Mouse (Mus musculus) midbrain, embryonic 13.5 days (tissue): ENCODE results near the gene Mup18. TPM values are rescaled to one million over a fixed set of nuclear protein-coding genes. Genes with fewer than 3 reads are reported as not detected.
"Not testable (repeated sequence)": the region's sequence is repeated elsewhere in the genome, so short reads cannot be mapped to it uniquely, and the experiment has no call there.

ENCODE experiments used
- ATAC-seq: fragments of 200-750 bp; cut with Nextera tagmentation; 2 replicates; pipeline ENCODE4 v1.8.0; 2017; ENCODE audit warnings: mild to moderate bottlenecking, moderate TSS enrichment, moderate library complexity
- H3K27ac ChIP-seq: fragments of 300-500 bp; sonication (generic); 2 replicates; pipeline ENCODE4 v1.5.1; 2015; ENCODE audit warnings: inconsistent platforms, mild to moderate bottlenecking, moderate library complexity
- H3K27me3 ChIP-seq: fragments of 300-500 bp; sonication (generic); 2 replicates; pipeline ENCODE4 v1.6.1; 2015; ENCODE audit warnings: mild to moderate bottlenecking, inconsistent platforms
- H3K36me3 ChIP-seq: fragments of 300-500 bp; sonication (generic); 2 replicates; pipeline ENCODE4 v1.6.1; 2015; ENCODE audit warnings: mild to moderate bottlenecking, inconsistent platforms
- H3K4me1 ChIP-seq: fragments of 300-500 bp; sonication (generic); replicated peaks from 2 replicates; pipeline ENCODE4 v1.6.1; 2015; ENCODE audit warnings: inconsistent platforms
- H3K4me2 ChIP-seq: fragments of 300-500 bp; sonication (generic); replicated peaks from 2 replicates; pipeline ENCODE4 v1.6.1; 2015; ENCODE audit warnings: moderate library complexity, mild to moderate bottlenecking, inconsistent platforms
- H3K4me3 ChIP-seq: fragments of 300-500 bp; sonication (generic); replicated peaks from 2 replicates; pipeline ENCODE4 v1.5.1; 2015; ENCODE audit warnings: mild to moderate bottlenecking, inconsistent platforms
- H3K9ac ChIP-seq: fragments of 300-500 bp; sonication (generic); replicated peaks from 2 replicates; pipeline ENCODE4 v1.6.1; 2015; ENCODE audit warnings: mild to moderate bottlenecking, inconsistent platforms
- H3K9me3 ChIP-seq: fragments of 300-500 bp; sonication (generic); 2 replicates; pipeline ENCODE4 v1.6.1; 2016; ENCODE audit warnings: mild to moderate bottlenecking, inconsistent platforms
- WGBS: fragments of 180-500 bp; shearing (Covaris S2); methylation state at CpG from one replicate; pipeline ENCODE4 v1.1.7; 2015; 5-methylcytosine and 5-hydroxymethylcytosine counted together
- polyA plus RNA-seq: library from polyadenylated mRNA; unstranded; fragments of >200 nt; fragmentation: Nextera tagmentation; extraction: Ambion mirVana; gene quantifications from 2 replicates; pipeline ENCODE4 v1.2.1, GENCODE M21; 2015

The Mup18 gene
- not detected in 2 replicates for polyA plus RNA-seq

- H3K27me3 ChIP-seq, H3K27ac ChIP-seq, H3K4me3 ChIP-seq, ATAC-seq, H3K36me3 ChIP-seq, H3K4me2 ChIP-seq, H3K4me1 ChIP-seq, H3K9me3 ChIP-seq, H3K9ac ChIP-seq: not testable (repeated sequence)
- 75% methylated on average over 2 of the region's 2 CpGs for WGBS
These were observed at the start of gene Mup18 for GRCm38 (mm10) chr4:61674036-61674435. TSS of gene Mup18 (minus strand) at chr4:61674136.

GRCm38 (mm10) chr4:61714296-61714695 is 40.4 kb upstream of the Mup18 start:
- H3K4me3 ChIP-seq, H3K36me3 ChIP-seq, H3K27ac ChIP-seq, H3K9ac ChIP-seq, H3K27me3 ChIP-seq, H3K4me2 ChIP-seq, ATAC-seq, H3K4me1 ChIP-seq, H3K9me3 ChIP-seq: not testable (repeated sequence)
- 84% methylated on average over 6 of the region's 6 CpGs for WGBS

Other genes with a start within 250 kb of the Mup18 start
- gene Mup15, start 234.4 kb downstream of the Mup18 start, polyA plus RNA-seq: not detected in 2 replicates
- gene Mup16, start 154.6 kb downstream of the Mup18 start, polyA plus RNA-seq: not detected in 2 replicates
- not detected in 2 replicates for gene Mup17, start 78.3 kb downstream of the Mup18 start, polyA plus RNA-seq
- gene Mup19, start 108.1 kb upstream of the Mup18 start, polyA plus RNA-seq: not detected in 2 replicates
- not detected in 2 replicates for gene Mup5, start 161.1 kb upstream of the Mup18 start, polyA plus RNA-seq